Mouse (Mus musculus): ENCODE results near the gene Eif4a2. TPM values are rescaled to one million over a fixed set of nuclear protein-coding genes. Genes with fewer than 3 reads are reported as not detected.

Gene Eif4a2
- polyA plus RNA-seq, 1 experiment from 2014 or later: 155 TPM

- no peaks in the 10 kb centered on the region for H3K9me3 ChIP-seq (replicated peaks)
- 56% methylated on average over 2 of the region's 2 CpGs for WGBS
- no peaks in the 10 kb centered on the region for H3K36me3 ChIP-seq
- no peak overlapping the region for H3K4me3 ChIP-seq
- H3K27me3 ChIP-seq: no peaks in the 10 kb centered on the region
- no peak overlapping the region for H3K27ac ChIP-seq
- peaks cover 10% of the 10 kb centered on the region; the same call in 1 of the 2 replicates for H3K4me1 ChIP-seq (replicated peaks)
- no peak for ATAC-seq (replicated peaks; ENCODE audit: insufficient number of reproducible peaks, insufficient read depth, low FRiP score, low read depth)
- no peak overlapping the region for H3K9ac ChIP-seq
- no peak overlapping the region for H3K4me2 ChIP-seq
These were observed 41.7 kb downstream of the Eif4a2 start for GRCm38 (mm10) chr16:23148936-23149335.

- peaks cover 10% of the 10 kb centered on the region; the same call in 1 of the 2 replicates for H3K4me1 ChIP-seq (replicated peaks)
- H3K4me3 ChIP-seq: no peak overlapping the region
- no peak overlapping the region for H3K27ac ChIP-seq
- H3K4me2 ChIP-seq: no peak overlapping the region
- 74% methylated on average over 8 of the region's 8 CpGs for WGBS
- no peak overlapping the region for H3K9ac ChIP-seq
- ATAC-seq (replicated peaks; ENCODE audit: insufficient number of reproducible peaks, insufficient read depth, low FRiP score, low read depth): no peak
- H3K27me3 ChIP-seq: no peaks in the 10 kb centered on the region
- no peaks in the 10 kb centered on the region for H3K36me3 ChIP-seq
- H3K9me3 ChIP-seq (replicated peaks): no peaks in the 10 kb centered on the region
These were observed 42.2 kb downstream of the Eif4a2 start for GRCm38 (mm10) chr16:23149396-23149795.

GRCm38 (mm10) chr16:23151423-23151822 is 44.2 kb downstream of the Eif4a2 start:
- H3K4me2 ChIP-seq: no peak overlapping the region
- ATAC-seq (replicated peaks; ENCODE audit: insufficient number of reproducible peaks, insufficient read depth, low FRiP score, low read depth): no peak
- H3K4me3 ChIP-seq: no peak overlapping the region
- no peaks in the 10 kb centered on the region for H3K4me1 ChIP-seq (replicated peaks)
- H3K27ac ChIP-seq: no peak overlapping the region
- H3K9ac ChIP-seq: no peak overlapping the region
- no peaks in the 10 kb centered on the region for H3K27me3 ChIP-seq
- WGBS: 9% methylated on average over 2 of the region's 2 CpGs
- no peaks in the 10 kb centered on the region for H3K36me3 ChIP-seq
- H3K9me3 ChIP-seq (replicated peaks): no peaks in the 10 kb centered on the region

GRCm38 (mm10) chr16:23154261-23154660 is 47.0 kb downstream of the Eif4a2 start:
- Histone ChIP-seq H3K27ac (no peak overlapping the region), H3K9ac (no peak overlapping the region), H3K36me3 (no peaks in the 10 kb centered on the region), H3K4me3 (no peak overlapping the region), H3K4me2 (no peak overlapping the region), H3K27me3 (no peaks in the 10 kb centered on the region), H3K4me1 (replicated peaks) (peaks cover 3% of the 10 kb centered on the region), H3K9me3 (replicated peaks) (no peaks in the 10 kb centered on the region)
- no peak for ATAC-seq (replicated peaks; ENCODE audit: insufficient number of reproducible peaks, insufficient read depth, low FRiP score, low read depth)
- WGBS: 73% methylated on average over 5 of the region's 5 CpGs

- no peak for ATAC-seq (replicated peaks; ENCODE audit: insufficient number of reproducible peaks, insufficient read depth, low FRiP score, low read depth)
- Histone ChIP-seq H3K27ac (no peak overlapping the region), H3K27me3 (no peaks in the 10 kb centered on the region), H3K4me3 (no peak overlapping the region), H3K9ac (no peak overlapping the region), H3K36me3 (no peaks in the 10 kb centered on the region), H3K4me2 (no peak overlapping the region), H3K4me1 (replicated peaks) (peaks cover 3% of the 10 kb centered on the region), H3K9me3 (replicated peaks) (no peaks in the 10 kb centered on the region)
- WGBS: 91% methylated on average over 13 of the region's 13 CpGs
These were observed 49.8 kb downstream of the Eif4a2 start for GRCm38 (mm10) chr16:23157013-23157412.

- Histone ChIP-seq H3K4me3 (no peak overlapping the region), H3K27me3 (no peaks in the 10 kb centered on the region), H3K36me3 (no peaks in the 10 kb centered on the region), H3K9me3 (replicated peaks) (no peaks in the 10 kb centered on the region), H3K4me2 (no peak overlapping the region), H3K9ac (no peak overlapping the region), H3K4me1 (replicated peaks) (peaks cover 3% of the 10 kb centered on the region), H3K27ac (no peak overlapping the region)
- no peak for ATAC-seq (replicated peaks; ENCODE audit: insufficient number of reproducible peaks, insufficient read depth, low FRiP score, low read depth)
- WGBS: 85% methylated on average over 7 of the region's 7 CpGs
These were observed 51.0 kb downstream of the Eif4a2 start for GRCm38 (mm10) chr16:23158292-23158691.

- H3K27ac ChIP-seq: no peak overlapping the region
- H3K4me1 ChIP-seq (replicated peaks): peaks cover 3% of the 10 kb centered on the region
- ATAC-seq (replicated peaks; ENCODE audit: insufficient number of reproducible peaks, insufficient read depth, low FRiP score, low read depth): no peak
- H3K27me3 ChIP-seq: no peaks in the 10 kb centered on the region
- no peak overlapping the region for H3K4me2 ChIP-seq
- H3K9me3 ChIP-seq (replicated peaks): no peaks in the 10 kb centered on the region
- H3K4me3 ChIP-seq: no peak overlapping the region
- no peak overlapping the region for H3K9ac ChIP-seq
- H3K36me3 ChIP-seq: no peaks in the 10 kb centered on the region
- WGBS: 26% methylated on average over 2 of the region's 2 CpGs
These were observed 51.7 kb downstream of the Eif4a2 start for GRCm38 (mm10) chr16:23158957-23159356.

GRCm38 (mm10) chr16:23159749-23160148 is 52.5 kb downstream of the Eif4a2 start:
- Histone ChIP-seq H3K4me3 (no peak overlapping the region), H3K9ac (no peak overlapping the region), H3K4me1 (replicated peaks) (peaks cover 3% of the 10 kb centered on the region), H3K27ac (no peak overlapping the region), H3K4me2 (no peak overlapping the region), H3K36me3 (no peaks in the 10 kb centered on the region), H3K27me3 (no peaks in the 10 kb centered on the region), H3K9me3 (replicated peaks) (no peaks in the 10 kb centered on the region)
- WGBS: 52% methylated on average over 2 of the region's 2 CpGs
- ATAC-seq (replicated peaks; ENCODE audit: insufficient number of reproducible peaks, insufficient read depth, low FRiP score, low read depth): no peak

- WGBS: 78% methylated on average over 3 of the region's 3 CpGs
- H3K4me3 ChIP-seq: no peak overlapping the region
- ATAC-seq (replicated peaks; ENCODE audit: insufficient number of reproducible peaks, insufficient read depth, low FRiP score, low read depth): no peak
- H3K4me2 ChIP-seq: no peak overlapping the region
- no peaks in the 10 kb centered on the region for H3K36me3 ChIP-seq
- no peak overlapping the region for H3K9ac ChIP-seq
- no peaks in the 10 kb centered on the region for H3K9me3 ChIP-seq (replicated peaks)
- peaks cover 3% of the 10 kb centered on the region for H3K4me1 ChIP-seq (replicated peaks)
- no peaks in the 10 kb centered on the region for H3K27me3 ChIP-seq
- no peak overlapping the region for H3K27ac ChIP-seq
These were observed 54.9 kb downstream of the Eif4a2 start for GRCm38 (mm10) chr16:23162116-23162515.

Small RNA genes lying within 50 kb of the gene (microRNA-seq; reads per million reads assigned to microRNA genes)
- not detected for gene Gm49346

Other genes starting within 250 kb of the Eif4a2 start
- 15.3 and 19.0 TPM in 2 replicates for gene Tbccd1, start 249.8 kb upstream of the Eif4a2 start, polyA plus RNA-seq (2015; fragmentation: Nextera tagmentation; extraction: Ambion mirVana)
- gene Dnajb11, start 249.6 kb upstream of the Eif4a2 start, polyA plus RNA-seq (2015; fragmentation: Nextera tagmentation; extraction: Ambion mirVana): 86.1 and 86.2 TPM in 2 replicates
- gene Ahsg, start 216.2 kb upstream of the Eif4a2 start, polyA plus RNA-seq (2015; fragmentation: Nextera tagmentation; extraction: Ambion mirVana): 7.5 and 19.6 TPM in 2 replicates
- 0.11 TPM in 1 of 2 replicates, not detected in the other for gene Fetub, start 189.1 kb upstream of the Eif4a2 start, polyA plus RNA-seq (2015; fragmentation: Nextera tagmentation; extraction: Ambion mirVana)
- gene Hrg, start 156.4 kb upstream of the Eif4a2 start, polyA plus RNA-seq (2015; fragmentation: Nextera tagmentation; extraction: Ambion mirVana): not detected in 2 replicates
- 0.08 and 0.19 TPM in 2 replicates for gene Kng2, start 78.0 kb upstream of the Eif4a2 start, polyA plus RNA-seq (2015; fragmentation: Nextera tagmentation; extraction: Ambion mirVana)
- gene Kng1, start 49.6 kb upstream of the Eif4a2 start, polyA plus RNA-seq (2015; fragmentation: Nextera tagmentation; extraction: Ambion mirVana): 0.54 and 4.3 TPM in 2 replicates
- gene Rfc4, start 20.3 kb downstream of the Eif4a2 start, polyA plus RNA-seq (2015; fragmentation: Nextera tagmentation; extraction: Ambion mirVana): 71.6 and 74.4 TPM in 2 replicates
- 0.10 TPM in 1 of 2 replicates, not detected in the other for gene Adipoq, start 39.1 kb downstream of the Eif4a2 start, polyA plus RNA-seq (2015; fragmentation: Nextera tagmentation; extraction: Ambion mirVana)
- gene St6gal1, start 117.3 kb downstream of the Eif4a2 start, polyA plus RNA-seq (2015; fragmentation: Nextera tagmentation; extraction: Ambion mirVana): 14.8 and 19.1 TPM in 2 replicates